Mouse (Mus musculus) hindbrain, embryonic 10.5 days (tissue): ENCODE measurements at regions not wholly inside any gene's neighbourhood (a gene's known extent, or its start where the extent isn't known, plus 50 kb on each side); places are given as distances from the start of the nearest gene placed in this dataset.

Experiments
- DNase-seq: peaks from one replicate; pipeline ENCODE4 v3.0.0-alpha.2; 2017; ENCODE audit warnings: low spot score
- H3K27ac ChIP-seq: fragments of 300-500 bp; sonication (generic); 2 replicates; pipeline ENCODE4 v1.5.1; 2016; ENCODE audit warnings: mild to moderate bottlenecking, moderate library complexity
- H3K27me3 ChIP-seq: fragments of 300-500 bp; sonication (generic); 2 replicates; pipeline ENCODE4 v1.6.1; 2016; ENCODE audit warnings: mild to moderate bottlenecking; ENCODE audit not compliant: poor library complexity, insufficient read depth, severe bottlenecking
- H3K36me3 ChIP-seq: fragments of 300-500 bp; sonication (generic); 2 replicates; pipeline ENCODE4 v1.6.1; 2016; ENCODE audit warnings: mild to moderate bottlenecking, moderate library complexity
- H3K4me1 ChIP-seq: fragments of 300-500 bp; sonication (generic); replicated peaks from 2 replicates; pipeline ENCODE4 v1.6.1; 2016; ENCODE audit warnings: mild to moderate bottlenecking
- H3K4me3 ChIP-seq: fragments of 300-500 bp; sonication (generic); 2 replicates; pipeline ENCODE4 v1.5.1; 2016; ENCODE audit warnings: mild to moderate bottlenecking, moderate library complexity
- H3K9me3 ChIP-seq: fragments of 300-500 bp; sonication (generic); 2 replicates; pipeline ENCODE4 v1.6.1; 2016; ENCODE audit warnings: mild to moderate bottlenecking, moderate library complexity
- WGBS: fragments of 180-500 bp; shearing (Covaris S2); methylation state at CpG from one replicate; pipeline ENCODE4 v1.1.7; 2016; 5-methylcytosine and 5-hydroxymethylcytosine counted together

- WGBS, result 90% methylated on average over 7 of the region's 7 CpGs
- Histone ChIP-seq H3K4me3 (no peak overlapping the region), H3K27me3 (no peaks in the 10 kb centered on the region), H3K9me3 (0 out of 2 replicates have a peak, but pooled peaks cover 3% of the 10 kb centered on the region), H3K27ac (no peak overlapping the region), H3K36me3 (no peaks in the 10 kb centered on the region), H3K4me1 (peaks cover 18% of the 10 kb centered on the region)
- no peak for DNase-seq
These were observed 115.3 kb upstream of the Cpm start for GRCm38 (mm10) chr10:117513925-117514546.

- no peak for DNase-seq
- Histone ChIP-seq H3K4me1 (peaks cover 7% of the 10 kb centered on the region), H3K27ac (no peak overlapping the region), H3K9me3 (0 out of 2 replicates have a peak, but pooled peaks cover 3% of the 10 kb centered on the region), H3K36me3 (no peaks in the 10 kb centered on the region), H3K27me3 (no peaks in the 10 kb centered on the region), H3K4me3 (no peak overlapping the region)
- WGBS, result 92% methylated on average over 9 of the region's 9 CpGs
These were observed 116.7 kb upstream of the Cpm start for GRCm38 (mm10) chr10:117512424-117513257.

GRCm38 (mm10) chr10:117511483-117512406 lies 117.6 kb upstream of the Cpm start:
- no peak overlapping the region for H3K4me3 ChIP-seq
- H3K27ac ChIP-seq, result no peak overlapping the region
- 87% methylated on average over 8 of the region's 8 CpGs for WGBS

GRCm38 (mm10) chr10:117510529-117511482 lies 118.5 kb upstream of the Cpm start:
- WGBS, result 92% methylated on average over 3 of the region's 3 CpGs
- DNase-seq, result no peak
- no peaks in the 10 kb centered on the region for H3K4me1 ChIP-seq
- H3K9me3 ChIP-seq, result 0 out of 2 replicates have a peak, but pooled peaks cover 3% of the 10 kb centered on the region
- no peak overlapping the region for H3K4me3 ChIP-seq
- no peak overlapping the region for H3K27ac ChIP-seq
- no peaks in the 10 kb centered on the region for H3K36me3 ChIP-seq
- no peaks in the 10 kb centered on the region for H3K27me3 ChIP-seq

More at GRCm38 (mm10) chr10:117511483-117512406, 117.6 kb upstream of the Cpm start:
- no peak for DNase-seq
- Histone ChIP-seq H3K36me3 (no peaks in the 10 kb centered on the region), H3K4me1 (no peaks in the 10 kb centered on the region), H3K9me3 (0 out of 2 replicates have a peak, but pooled peaks cover 3% of the 10 kb centered on the region), H3K27me3 (no peaks in the 10 kb centered on the region)

- Histone ChIP-seq H3K27me3 (no peaks in the 10 kb centered on the region), H3K4me1 (no peaks in the 10 kb centered on the region), H3K9me3 (0 out of 2 replicates have a peak, but pooled peaks cover 3% of the 10 kb centered on the region), H3K36me3 (no peaks in the 10 kb centered on the region), H3K4me3 (no peak overlapping the region), H3K27ac (no peak overlapping the region)
- WGBS, result 91% methylated on average over 2 of the region's 2 CpGs
- no peak for DNase-seq
These were observed 119.1 kb upstream of the Cpm start for GRCm38 (mm10) chr10:117510224-117510486.

- WGBS, result 85% methylated on average over 9 of the region's 9 CpGs
These were observed 119.7 kb upstream of the Cpm start for GRCm38 (mm10) chr10:117509431-117510223.

GRCm38 (mm10) chr10:117506252-117506992 lies 122.9 kb upstream of the Cpm start:
- no peaks in the 10 kb centered on the region for H3K36me3 ChIP-seq

More at GRCm38 (mm10) chr10:117509431-117510223, 119.7 kb upstream of the Cpm start:
- no peaks in the 10 kb centered on the region for H3K4me1 ChIP-seq
- H3K4me3 ChIP-seq, result no peak overlapping the region
- no peaks in the 10 kb centered on the region for H3K27me3 ChIP-seq
- DNase-seq, result no peak
- H3K36me3 ChIP-seq, result no peaks in the 10 kb centered on the region
- 0 out of 2 replicates have a peak, but pooled peaks cover 3% of the 10 kb centered on the region for H3K9me3 ChIP-seq
- H3K27ac ChIP-seq, result no peak overlapping the region

GRCm38 (mm10) chr10:117505529-117505928 lies 123.8 kb upstream of the Cpm start:
- H3K4me3 ChIP-seq, result no peak overlapping the region
- no peaks in the 10 kb centered on the region for H3K4me1 ChIP-seq
- no peak overlapping the region for H3K27ac ChIP-seq
- no peaks in the 10 kb centered on the region for H3K27me3 ChIP-seq
- no peaks in the 10 kb centered on the region for H3K9me3 ChIP-seq
- WGBS, result 84% methylated on average over 4 of the region's 4 CpGs
- no peaks in the 10 kb centered on the region for H3K36me3 ChIP-seq
- DNase-seq, result no peak

More at GRCm38 (mm10) chr10:117506252-117506992, 122.9 kb upstream of the Cpm start:
- 89% methylated on average over 5 of the region's 5 CpGs for WGBS
- Histone ChIP-seq H3K27ac (no peak overlapping the region), H3K4me3 (no peak overlapping the region), H3K9me3 (no peaks in the 10 kb centered on the region), H3K4me1 (no peaks in the 10 kb centered on the region), H3K27me3 (no peaks in the 10 kb centered on the region)
- DNase-seq, result no peak

GRCm38 (mm10) chr10:117505057-117505456 lies 124.2 kb upstream of the Cpm start:
- H3K4me3 ChIP-seq, result no peak overlapping the region
- WGBS, result 93% methylated on average over 3 of the region's 3 CpGs
- DNase-seq, result no peak
- H3K9me3 ChIP-seq, result no peaks in the 10 kb centered on the region
- H3K27ac ChIP-seq, result no peak overlapping the region
- H3K36me3 ChIP-seq, result no peaks in the 10 kb centered on the region
- no peaks in the 10 kb centered on the region for H3K4me1 ChIP-seq
- no peaks in the 10 kb centered on the region for H3K27me3 ChIP-seq

GRCm38 (mm10) chr10:117504267-117504902 lies 124.6 kb upstream of the Cpsf6 start:
- Histone ChIP-seq H3K27ac (no peak overlapping the region), H3K36me3 (no peaks in the 10 kb centered on the region)
- 82% methylated on average over 5 of the region's 5 CpGs for WGBS

More at GRCm38 (mm10) chr10:117504267-117504902, 124.6 kb upstream of the Cpsf6 start:
- no peak overlapping the region for H3K4me3 ChIP-seq
- H3K9me3 ChIP-seq, result no peaks in the 10 kb centered on the region
- H3K4me1 ChIP-seq, result no peaks in the 10 kb centered on the region
- DNase-seq, result no peak
- no peaks in the 10 kb centered on the region for H3K27me3 ChIP-seq
